Mouse (Mus musculus) liver, embryonic 14 days (tissue): ENCODE measurements around the gene Olfr411. TPM values are rescaled to one million over a fixed set of nuclear protein-coding genes. Genes with fewer than 3 reads are reported as not detected.

Experiments
- polyA plus RNA-seq: library from polyadenylated mRNA; depleted of rRNA; stranded (reverse); fragments of >200 nt; gene quantifications from 2 replicates; pipeline ENCODE4 v1.2.3, GENCODE M21; 2012; rRNA removed

Olfr411 gene
- not detected in 2 replicates for polyA plus RNA-seq

DNA sequence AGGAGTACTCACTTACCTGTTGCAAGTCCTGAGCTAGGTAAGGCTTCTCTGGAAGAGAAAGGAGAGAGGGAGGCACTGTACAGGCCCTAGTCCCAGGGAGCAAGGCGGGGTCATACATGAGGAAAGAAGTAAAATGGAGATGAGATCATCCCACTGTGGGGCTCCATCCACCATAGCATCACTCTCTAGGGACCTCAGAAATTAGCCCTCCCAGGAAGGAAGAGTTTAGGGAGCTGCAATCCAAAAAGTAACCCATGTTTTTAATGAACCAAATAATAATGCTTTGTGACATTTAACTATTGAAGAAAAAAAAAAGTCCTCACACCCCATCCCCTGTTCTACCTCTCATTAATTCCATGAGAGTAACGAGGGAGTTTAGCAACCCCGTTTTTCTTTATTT is at the start of gene Olfr411:
Gene Olfr411 (minus strand): TSS at position 101 of the 400 bp plus-strand sequence.

GRCm38 (mm10) chr11:74361769-74362168 is 9.3 kb upstream of the Olfr411 start, which contains the start of gene Olfr412:
Gene Olfr412, plus strand, starts transcription at chr11:74362069.

DNA sequence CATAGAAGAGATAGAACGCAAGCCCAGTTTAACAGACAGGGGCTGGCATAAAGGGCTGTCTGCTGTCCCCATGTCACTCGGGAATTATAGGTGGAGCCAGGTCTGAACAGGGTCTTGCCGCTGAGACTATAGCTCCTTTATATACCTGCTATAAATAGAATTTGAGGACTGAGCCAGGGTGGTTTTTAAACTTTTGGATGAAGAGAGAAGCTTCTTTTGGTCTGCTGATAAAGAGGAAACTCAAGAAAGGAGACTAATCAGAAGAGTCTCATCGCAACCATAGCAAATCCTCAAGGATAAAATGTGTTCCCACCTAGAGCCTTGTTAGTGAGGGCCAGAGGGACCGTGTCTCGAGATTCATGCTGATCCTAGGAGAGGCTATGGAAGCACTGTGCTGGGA is 14.5 kb downstream of the Olfr411 start, which contains the start of gene Olfr410:
Gene Olfr410 (minus strand): TSS at position 101 of the 400 bp plus-strand sequence.

Other genes with a start within 250 kb of the Olfr411 start
- gene Olfr401, start 238.9 kb downstream of the Olfr411 start, polyA plus RNA-seq, result not detected in 2 replicates
- not detected in 2 replicates for gene Olfr402, start 199.1 kb downstream of the Olfr411 start, polyA plus RNA-seq
- not detected in 2 replicates for gene Olfr403, start 166.4 kb downstream of the Olfr411 start, polyA plus RNA-seq
- not detected in 2 replicates for gene Olfr43, start 141.3 kb downstream of the Olfr411 start, polyA plus RNA-seq
- not detected in 2 replicates for gene Olfr406, start 92.8 kb downstream of the Olfr411 start, polyA plus RNA-seq
- not detected in 2 replicates for gene Olfr59, start 68.9 kb downstream of the Olfr411 start, polyA plus RNA-seq
- gene Olfr410, start 14.6 kb downstream of the Olfr411 start, polyA plus RNA-seq, result not detected in 2 replicates
- not detected in 2 replicates for gene Olfr412, start 9.4 kb upstream of the Olfr411 start, polyA plus RNA-seq